Mouse (Mus musculus): ENCODE data around the gene Olfr532. TPM values are rescaled to one million over a fixed set of nuclear protein-coding genes. Genes with fewer than 3 reads are reported as not detected.

Gene Olfr532
- not detected in 2 replicates for polyA plus RNA-seq (2015; fragmentation: Nextera tagmentation; extraction: Ambion mirVana)

DNA sequence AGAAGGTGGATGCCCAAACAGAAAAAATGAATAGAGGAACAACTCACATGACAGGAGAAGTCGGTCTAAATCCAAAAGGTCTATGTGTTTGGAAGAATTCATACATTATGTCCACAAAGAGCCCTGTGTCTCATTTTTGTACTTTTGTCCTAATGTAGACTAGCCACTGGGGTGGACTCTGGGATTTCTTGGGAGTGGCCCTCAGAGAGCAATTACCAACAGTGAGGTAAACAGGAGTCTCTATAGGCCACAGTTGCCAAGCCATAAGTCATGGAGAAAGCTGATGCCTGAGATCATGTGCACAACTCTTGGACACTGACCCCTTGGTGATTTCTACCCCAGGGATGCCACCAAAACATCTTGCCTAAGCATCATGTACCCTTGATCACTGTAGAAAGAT is at the start of gene Olfr532:
Gene Olfr532 (minus strand): TSS at position 101 of the 400 bp plus-strand sequence.

DNA sequence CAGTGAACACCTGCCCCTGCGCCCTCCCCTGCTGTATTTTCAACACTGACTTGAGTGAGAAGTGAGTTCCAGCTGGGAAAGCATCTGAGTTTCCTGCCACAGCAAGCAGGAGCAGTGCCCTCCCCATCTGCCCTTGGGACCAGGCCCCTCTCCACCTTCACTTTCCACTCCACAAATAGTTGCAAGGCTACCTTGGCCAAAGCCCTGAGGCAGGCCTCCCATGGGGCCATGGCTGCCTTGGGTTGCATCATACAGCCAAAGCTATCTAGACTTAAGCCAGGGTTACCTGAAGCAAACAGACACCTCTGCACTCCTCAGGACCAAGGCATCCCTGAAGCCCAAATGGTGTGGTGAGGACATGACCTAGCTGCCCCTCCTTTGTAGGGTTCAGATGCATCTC is 41.6 kb upstream of the Olfr532 start, which contains the start of gene Olfr533:
Gene Olfr533 (plus strand): TSS at position 301 of the 400 bp plus-strand sequence.

DNA sequence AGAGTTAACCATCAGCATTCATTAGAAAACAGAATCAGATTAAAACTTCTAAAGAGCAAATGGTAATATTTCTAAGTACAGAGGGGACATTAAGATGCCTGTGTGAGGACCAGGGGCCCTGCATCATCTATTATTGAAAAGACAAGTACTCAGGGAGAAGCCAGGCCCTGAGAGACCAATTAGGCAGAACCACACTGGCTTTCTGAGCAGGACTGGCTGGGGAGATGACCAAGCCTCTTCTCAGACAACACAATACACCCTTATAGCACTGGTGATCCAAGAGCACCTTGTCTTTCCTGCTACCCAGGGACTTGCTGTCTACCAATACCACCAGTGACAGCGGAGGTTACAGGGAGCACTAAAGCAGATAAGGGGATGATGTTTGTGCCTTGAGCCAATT is 18.6 kb downstream of the Olfr532 start, which contains the start of gene Olfr531:
Gene Olfr531 (minus strand): TSS at position 101 of the 400 bp plus-strand sequence.

DNA sequence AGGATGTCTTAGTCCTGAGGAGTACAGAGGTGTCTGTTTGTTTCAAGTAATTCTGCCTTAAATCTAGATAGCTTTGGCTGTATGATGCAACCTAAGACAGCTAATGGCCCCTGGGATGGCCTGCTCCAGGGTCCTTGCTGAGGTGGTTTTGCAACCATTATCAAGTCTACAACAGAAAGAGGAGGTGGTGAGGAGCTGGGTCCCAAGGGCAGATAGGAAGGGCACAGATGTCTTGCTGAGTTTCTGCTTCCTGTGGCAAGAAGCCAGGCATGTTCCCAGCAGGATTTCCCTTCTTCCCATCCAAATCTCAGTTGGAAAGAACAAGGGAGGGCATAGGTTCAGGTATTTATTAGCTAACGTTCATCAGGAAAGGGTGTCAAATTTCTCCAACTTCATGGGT is 45.2 kb downstream of the Olfr532 start, which contains the start of gene Olfr530:
Gene Olfr530 (minus strand): TSS at position 101 of the 400 bp plus-strand sequence.

Other genes with a start within 250 kb of the Olfr532 start
- gene Olfr523, start 248.4 kb downstream of the Olfr532 start, polyA plus RNA-seq (2015; fragmentation: Nextera tagmentation; extraction: Ambion mirVana) = not detected in 2 replicates
- gene Olfr524, start 215.7 kb downstream of the Olfr532 start, polyA plus RNA-seq (2015; fragmentation: Nextera tagmentation; extraction: Ambion mirVana) = not detected in 2 replicates
- 0.07 TPM in 1 of 2 replicates, not detected in the other for gene Cd163l1, start 203.4 kb downstream of the Olfr532 start, polyA plus RNA-seq (2015; fragmentation: Nextera tagmentation; extraction: Ambion mirVana)
- not detected in 2 replicates for gene 5830411N06Rik, start 174.4 kb downstream of the Olfr532 start, polyA plus RNA-seq (2015; fragmentation: Nextera tagmentation; extraction: Ambion mirVana)
- gene Olfr525, start 100.8 kb downstream of the Olfr532 start, polyA plus RNA-seq (2015; fragmentation: Nextera tagmentation; extraction: Ambion mirVana) = not detected in 2 replicates
- not detected in 2 replicates for gene Olfr527, start 87.6 kb downstream of the Olfr532 start, polyA plus RNA-seq (2015; fragmentation: Nextera tagmentation; extraction: Ambion mirVana)
- not detected in 2 replicates for gene Olfr60, start 60.0 kb downstream of the Olfr532 start, polyA plus RNA-seq (2015; fragmentation: Nextera tagmentation; extraction: Ambion mirVana)
- not detected in 2 replicates for gene Olfr530, start 45.3 kb downstream of the Olfr532 start, polyA plus RNA-seq (2015; fragmentation: Nextera tagmentation; extraction: Ambion mirVana)
- gene Olfr531, start 18.7 kb downstream of the Olfr532 start, polyA plus RNA-seq (2015; fragmentation: Nextera tagmentation; extraction: Ambion mirVana) = not detected in 2 replicates
- gene Olfr533, start 41.7 kb upstream of the Olfr532 start, polyA plus RNA-seq (2015; fragmentation: Nextera tagmentation; extraction: Ambion mirVana) = not detected in 2 replicates
- gene Olfr535, start 62.6 kb upstream of the Olfr532 start, polyA plus RNA-seq (2015; fragmentation: Nextera tagmentation; extraction: Ambion mirVana) = not detected in 2 replicates
- gene Olfr536, start 85.8 kb upstream of the Olfr532 start, polyA plus RNA-seq (2015; fragmentation: Nextera tagmentation; extraction: Ambion mirVana) = not detected in 2 replicates
- not detected in 2 replicates for gene Olfr538, start 146.2 kb upstream of the Olfr532 start, polyA plus RNA-seq (2015; fragmentation: Nextera tagmentation; extraction: Ambion mirVana)
- not detected in 2 replicates for gene Olfr46, start 179.6 kb upstream of the Olfr532 start, polyA plus RNA-seq (2015; fragmentation: Nextera tagmentation; extraction: Ambion mirVana)
- gene Olfr61, start 207.3 kb upstream of the Olfr532 start, polyA plus RNA-seq (2015; fragmentation: Nextera tagmentation; extraction: Ambion mirVana) = not detected in 2 replicates
- gene Olfr53, start 224.8 kb upstream of the Olfr532 start, polyA plus RNA-seq (2015; fragmentation: Nextera tagmentation; extraction: Ambion mirVana) = not detected in 2 replicates
- gene Olfr539, start 238.3 kb upstream of the Olfr532 start, polyA plus RNA-seq (2015; fragmentation: Nextera tagmentation; extraction: Ambion mirVana) = not detected in 2 replicates

All from adrenal gland, postnatal 0 days (tissue).